Mouse (Mus musculus): ENCODE measurements around the gene Naaladl2.

GRCm38 (mm10) chr3:24463941-24464340 is 680.1 kb downstream of the Naaladl2 start:
- TF ChIP-seq CTCF (IDR thresholded peaks at IDR 0.05; ENCODE audit: low read depth, low read length) (no peak), GATA1 (IDR thresholded peaks at IDR 0.05; ENCODE audit: borderline replicate concordance, low read length) (no peak)

Data from G1E (cell line).